8 mouse cellular contexts compared by ENCODE assay signal in genomic region chr10:4105676-4106528, GRCm38 (mm10).
DNase-seq lines count a peak whose midpoint lies in the region; ATAC-seq and TF ChIP-seq lines count a peak whose summit lies in the region.

No protein-coding gene starts in this region.

- peak; percentile 31; the same call in 1 of the 2 replicates for TF ChIP-seq CTCF in brain, embryonic 14.5 days (IDR thresholded peaks at IDR 0.05; ENCODE audit: borderline replicate concordance, extremely low read depth, insufficient read depth, insufficient read length)

- WGBS in heart, embryonic 15.5 days: 35% methylated on average over 10 of the region's 10 CpGs
- WGBS in liver, embryonic 16.5 days (ENCODE audit: insufficient replicate concordance): 68% methylated on average over 10 of the region's 10 CpGs

- peaks cover 6% of the 10 kb centered on the region; the same call in 1 of the 2 replicates for H3K36me3 ChIP-seq in ES-E14 (ENCODE audit: control insufficient read depth, insufficient read depth, low read length, poor library complexity, severe bottlenecking)
- H3K36me3 ChIP-seq in heart, embryonic 15.5 days: no peaks in the 10 kb centered on the region
- H3K36me3 ChIP-seq in liver, embryonic 16.5 days (ENCODE audit: control insufficient read depth, insufficient read depth): peaks cover 10% of the 10 kb centered on the region

- H3K4me1 ChIP-seq in ES-E14 (ENCODE audit: control insufficient read depth in 2 of 2, insufficient read depth in 2 of 2, low read length in 2 of 2, poor library complexity in 1 of 2): peaks cover 18 to 19% of the 10 kb centered on the region in 2 experiments
- H3K4me1 ChIP-seq in heart, embryonic 15.5 days (replicated peaks): peaks cover 27% of the 10 kb centered on the region
- H3K4me1 ChIP-seq in liver, embryonic 16.5 days (ENCODE audit: control insufficient read depth, low read depth, low read length): no peaks in the 10 kb centered on the region; the same call in 1 of the 2 replicates

- H3K4me2 ChIP-seq in heart, embryonic 15.5 days: no peak overlapping the region
- H3K4me2 ChIP-seq in liver, embryonic 16.5 days (ENCODE audit: low read depth, low read length): no peak overlapping the region

- H3K27me3 ChIP-seq in heart, embryonic 15.5 days: no peaks in the 10 kb centered on the region
- H3K27me3 ChIP-seq in liver, embryonic 16.5 days (ENCODE audit: control insufficient read depth, insufficient read depth, low read depth, low read length): no peaks in the 10 kb centered on the region

- peak overlapping the region; percentile 96 for H3K27ac ChIP-seq in ES-E14 (ENCODE audit: insufficient read depth, low read depth, low read length, poor library complexity, severe bottlenecking)
- peak overlapping the region; percentile 71 for H3K27ac ChIP-seq in heart, embryonic 15.5 days
- peak overlapping the region; percentile 30; the same call in 1 of the 2 replicates for H3K27ac ChIP-seq in liver, embryonic 16.5 days (ENCODE audit: low read length)

- peak overlapping the region; percentile 54; the same call in 1 of the 2 replicates for H3K9ac ChIP-seq in ES-E14 (ENCODE audit: insufficient read depth, low read depth, low read length, poor library complexity, severe bottlenecking)
- no peak overlapping the region for H3K9ac ChIP-seq in heart, embryonic 15.5 days
- no peak overlapping the region for H3K9ac ChIP-seq in liver, embryonic 16.5 days (ENCODE audit: low read depth, low read length)

- DNase-seq in ES-E14 (ENCODE audit: low read depth, low spot score): no peak
- DNase-seq in brain, embryonic 14.5 days (ENCODE audit: low read depth): peak; percentile 81
- DNase-seq in retina, postnatal 1 day: peak; percentile 74
- no peak for DNase-seq in frontal cortex, adult 2 months (ENCODE audit: extremely low spot score in 1 of 2, low spot score in 1 of 2)

- in situ Hi-C loops in ES-E14 (cut with MboI; ENCODE audit: low sequenced_read_pairs in 2 of 2, unreplicated experiment in 2 of 2): no loop called here

- peak overlapping the region in 1 of 2 experiments; percentile 43; a peak in 2 of 4 replicates for H3K4me3 ChIP-seq in ES-E14 (ENCODE audit: insufficient read depth in 1 of 2, low read depth in 1 of 2, low read length in 2 of 2, poor library complexity in 1 of 2, severe bottlenecking in 1 of 2)
- H3K4me3 ChIP-seq in heart, embryonic 15.5 days: no peak overlapping the region
- H3K4me3 ChIP-seq in liver, embryonic 16.5 days (ENCODE audit: low read depth, low read length): no peak overlapping the region

- no peak for ATAC-seq in heart, embryonic 15.5 days (replicated peaks; ENCODE audit: insufficient number of reproducible peaks, insufficient read depth, low FRiP score, low read depth)
- ATAC-seq in liver, embryonic 16.5 days (ENCODE audit: low read depth): 0 out of 2 replicates have a peak, but pooled peaks have one; percentile 17
- ATAC-seq in activated CD4-positive, CD25-positive, alpha-beta regulatory T cell, adult 4 months: no peak
- ATAC-seq in megakaryocyte, adult 5-6 weeks (ENCODE audit: poor library complexity, severe bottlenecking): no peak

- TF ChIP-seq POLR2A in brain, embryonic 14.5 days (IDR thresholded peaks at IDR 0.05; ENCODE audit: borderline replicate concordance, extremely low read depth, insufficient read depth, insufficient read length, poor library complexity, severe bottlenecking): no peak

- no peaks in the 10 kb centered on the region for H3K9me3 ChIP-seq in ES-E14 (ENCODE audit: control insufficient read depth, insufficient read depth, low read depth, low read length)
- H3K9me3 ChIP-seq in heart, embryonic 15.5 days (replicated peaks): no peaks in the 10 kb centered on the region
- no peaks in the 10 kb centered on the region for H3K9me3 ChIP-seq in liver, embryonic 16.5 days (replicated peaks; ENCODE audit: control insufficient read depth, low read length)

TF ChIP-seq in ES-E14, 5 proteins besides CTCF, POLR2A, EP300 and RAD21:
- TF ChIP-seq HCFC1 (IDR thresholded peaks at IDR 0.05; ENCODE audit: borderline replicate concordance, insufficient read depth, low read length): no peak
- TF ChIP-seq MAFK (IDR thresholded peaks at IDR 0.05; ENCODE audit: insufficient read depth, low read depth, low read length): peak; percentile 70; the same call in 1 of the 2 replicates

Comparison
In these comparisons a context has a peak if more than half of its experiments do, and no peak if none do; other contexts are left out.
1. DNase-seq: peak in brain, embryonic 14.5 days (single experiment) and retina, postnatal 1 day (single experiment); none in ES-E14 (single experiment) and frontal cortex, adult 2 months (0 of 2).
2. H3K27ac ChIP-seq: peak in every context shown above with its lines; median percentile 96 in ES-E14; 71 in heart, embryonic 15.5 days; 30 in liver, embryonic 16.5 days.